ENCODE assay signal across 15 mouse cellular contexts in genomic region chr6:88976994-88977393, GRCm38 (mm10).
DNase-seq lines count a peak whose midpoint lies in the region; ATAC-seq and TF ChIP-seq lines count a peak whose summit lies in the region.
"Had no signal": no experiment of that assay in that cellular context is flagged by ENCODE, and none has a peak within 500 bp of the region (broad histone marks: within the 10 kb centered on the region; RNA-seq: fewer than 3 reads in every experiment).

No protein-coding gene starts in this region.

- no peak overlapping the region for H3K4me2 ChIP-seq in lung, postnatal 0 days (replicated peaks; ENCODE audit: low read depth, low read length)
- H3K4me2 ChIP-seq in forebrain, embryonic 12.5 days: peak overlapping the region; percentile 15; the same call in 1 of the 2 replicates
- H3K4me2 ChIP-seq in neural tube, embryonic 15.5 days: peak overlapping the region; percentile 15; the same call in 1 of the 2 replicates
- H3K4me2 ChIP-seq: heart, embryonic 12.5 days; limb, embryonic 12.5 days had no signal

- H3K9ac ChIP-seq in lung, postnatal 0 days (replicated peaks; ENCODE audit: low read depth): no peak overlapping the region
- 0 out of 2 replicates have a peak overlapping the region, but pooled peaks have one; percentile 17 for H3K9ac ChIP-seq in forebrain, embryonic 12.5 days
- H3K9ac ChIP-seq in neural tube, embryonic 15.5 days (replicated peaks): no peak overlapping the region
- H3K9ac ChIP-seq: heart, embryonic 12.5 days; kidney, embryonic 15.5 days; limb, embryonic 12.5 days had no signal

- H3K4me1 ChIP-seq in lung, postnatal 0 days (ENCODE audit: insufficient read depth, low read depth, low read length): no peaks in the 10 kb centered on the region
- peaks cover 91% of the 10 kb centered on the region for H3K4me1 ChIP-seq in forebrain, embryonic 12.5 days
- peaks cover 13% of the 10 kb centered on the region for H3K4me1 ChIP-seq in limb, embryonic 10.5 days
- peaks cover 62% of the 10 kb centered on the region for H3K4me1 ChIP-seq in neural tube, embryonic 15.5 days

- 2% methylated on average over 8 of the region's 8 CpGs for WGBS in lung, postnatal 0 days
- WGBS in forebrain, embryonic 12.5 days: 3% methylated on average over 8 of the region's 8 CpGs
- WGBS in limb, embryonic 10.5 days: 5% methylated on average over 8 of the region's 8 CpGs
- WGBS in neural tube, embryonic 15.5 days: 6% methylated on average over 8 of the region's 8 CpGs

- TF ChIP-seq EP300 in lung, postnatal 0 days (IDR thresholded peaks at IDR 0.05): no peak

- H3K36me3 ChIP-seq in lung, postnatal 0 days (ENCODE audit: insufficient read depth, low read length): no peaks in the 10 kb centered on the region
- H3K36me3 ChIP-seq in forebrain, embryonic 12.5 days (replicated peaks): no peaks in the 10 kb centered on the region
- H3K36me3 ChIP-seq in limb, embryonic 10.5 days: no peaks in the 10 kb centered on the region
- H3K36me3 ChIP-seq in neural tube, embryonic 15.5 days: no peaks in the 10 kb centered on the region
- H3K36me3 ChIP-seq: heart, embryonic 12.5 days; kidney, embryonic 15.5 days; limb, embryonic 12.5 days had no signal

- no peaks in the 10 kb centered on the region for H3K9me3 ChIP-seq in lung, postnatal 0 days (ENCODE audit: low read length)
- H3K9me3 ChIP-seq in forebrain, embryonic 12.5 days: no peaks in the 10 kb centered on the region
- H3K9me3 ChIP-seq in limb, embryonic 10.5 days (replicated peaks): no peaks in the 10 kb centered on the region
- H3K9me3 ChIP-seq in neural tube, embryonic 15.5 days (replicated peaks): no peaks in the 10 kb centered on the region
- H3K9me3 ChIP-seq: heart, embryonic 12.5 days; kidney, embryonic 15.5 days; limb, embryonic 12.5 days had no signal

- no peaks in the 10 kb centered on the region; the same call in 1 of the 2 replicates for H3K27me3 ChIP-seq in lung, postnatal 0 days (replicated peaks; ENCODE audit: insufficient read depth, low read length)
- H3K27me3 ChIP-seq in forebrain, embryonic 12.5 days: peaks cover 49% of the 10 kb centered on the region
- H3K27me3 ChIP-seq in limb, embryonic 10.5 days (ENCODE audit: low read depth, poor library complexity, severe bottlenecking): peaks cover 14% of the 10 kb centered on the region; the same call in 1 of the 2 replicates
- no peaks in the 10 kb centered on the region for H3K27me3 ChIP-seq in neural tube, embryonic 15.5 days (replicated peaks)

- TF ChIP-seq CTCF in lung, postnatal 0 days (IDR thresholded peaks at IDR 0.05): no peak

- no peak overlapping the region for H3K27ac ChIP-seq in lung, postnatal 0 days (ENCODE audit: low read length)
- H3K27ac ChIP-seq in forebrain, embryonic 12.5 days: peak overlapping the region; percentile 89
- H3K27ac ChIP-seq in limb, embryonic 10.5 days: no peak overlapping the region
- H3K27ac ChIP-seq in neural tube, embryonic 15.5 days (replicated peaks): no peak overlapping the region
- H3K27ac ChIP-seq: kidney, embryonic 15.5 days; limb, embryonic 12.5 days had no signal

- no peak for ATAC-seq in lung, postnatal 0 days
- ATAC-seq in forebrain, embryonic 12.5 days (ENCODE audit: low FRiP score): no peak
- no peak for ATAC-seq in neural tube, embryonic 15.5 days (ENCODE audit: low FRiP score)
- ATAC-seq: CD4-positive, CD25-positive, alpha-beta regulatory T cell, adult 4 months had no signal

- H3K4me3 ChIP-seq in lung, postnatal 0 days (ENCODE audit: low read depth, low read length): no peak overlapping the region
- no peak overlapping the region for H3K4me3 ChIP-seq in forebrain, embryonic 12.5 days (replicated peaks)
- no peak overlapping the region for H3K4me3 ChIP-seq in limb, embryonic 10.5 days
- no peak overlapping the region for H3K4me3 ChIP-seq in neural tube, embryonic 15.5 days (replicated peaks)
- H3K4me3 ChIP-seq: erythroblast, embryonic 14.5 days; heart, embryonic 12.5 days; kidney, embryonic 15.5 days; limb, embryonic 12.5 days had no signal

- peak; percentile 9 for DNase-seq in lung, postnatal 0 days (ENCODE audit: low spot score)
- DNase-seq in lung, postnatal 10 days: no peak
- DNase-seq in limb, embryonic 10.5 days (ENCODE audit: low spot score): peak; percentile 83
- DNase-seq in ovary, adult 18-20 months (ENCODE audit: low spot score): no peak
- DNase-seq in natural killer cell, adult 2 months (ENCODE audit: low spot score in 2 of 2): no peak
- no peak for DNase-seq in heart, adult 9 months (ENCODE audit: low spot score in 2 of 2)
- DNase-seq: cerebellum, adult 11 months; lung, postnatal 4 days had no signal

Comparison
In these comparisons a context has a peak if more than half of its experiments do, and no peak if none do; other contexts are left out.
1. DNase-seq: peak in lung, postnatal 0 days (single experiment) and limb, embryonic 10.5 days (single experiment); none in lung, postnatal 10 days (single experiment), ovary, adult 18-20 months (single experiment), natural killer cell, adult 2 months (0 of 2) and heart, adult 9 months (0 of 2).